Mouse (Mus musculus): ENCODE results near the gene Nudcd3. TPM values are rescaled to one million over a fixed set of nuclear protein-coding genes. Genes with fewer than 3 reads are reported as not detected.

The Nudcd3 gene
- polyA plus RNA-seq, 1 experiment from 2014 or later: 80.2 TPM

DNA sequence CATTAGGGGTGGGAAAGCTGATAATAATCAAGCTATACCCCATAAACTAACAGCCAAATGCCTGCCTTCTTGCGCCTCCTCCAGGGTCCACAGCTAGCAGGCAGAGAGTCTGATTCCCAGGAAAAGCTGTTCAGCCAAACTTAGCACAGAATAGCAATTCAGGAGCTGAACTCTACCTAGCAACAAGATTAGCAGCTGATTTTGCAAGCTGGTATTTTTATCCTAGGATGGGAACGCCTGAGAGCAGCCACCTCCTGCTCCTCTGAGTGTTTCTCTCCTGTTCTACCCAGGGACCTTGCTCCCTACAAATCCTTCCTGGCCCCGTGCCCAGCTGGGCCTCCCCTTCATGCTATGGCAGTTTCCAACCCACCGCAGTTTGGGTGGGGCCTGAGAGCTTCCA lies 113.2 kb downstream of the Nudcd3 start:
- Histone ChIP-seq H3K36me3 (ENCODE audit: control insufficient read depth, insufficient read depth, low read length) (no peaks in the 10 kb centered on the region), H3K27ac (ENCODE audit: low read length) (0 out of 2 replicates have a peak overlapping the region, but pooled peaks have one; percentile 3), H3K9me3 (replicated peaks; ENCODE audit: control insufficient read depth, low read length, poor library complexity, severe bottlenecking) (no peaks in the 10 kb centered on the region), H3K9ac (ENCODE audit: low read depth, low read length) (no peak overlapping the region), H3K4me3 (ENCODE audit: low read depth, low read length) (no peak overlapping the region), H3K27me3 (ENCODE audit: control insufficient read depth, insufficient read depth, low read depth, low read length) (no peaks in the 10 kb centered on the region), H3K4me1 (ENCODE audit: control insufficient read depth, insufficient read depth, low read length) (no peaks in the 10 kb centered on the region), H3K4me2 (ENCODE audit: low read length) (no peak overlapping the region)
- WGBS: 53% methylated on average over 4 of the region's 4 CpGs
- no peak for ATAC-seq

DNA sequence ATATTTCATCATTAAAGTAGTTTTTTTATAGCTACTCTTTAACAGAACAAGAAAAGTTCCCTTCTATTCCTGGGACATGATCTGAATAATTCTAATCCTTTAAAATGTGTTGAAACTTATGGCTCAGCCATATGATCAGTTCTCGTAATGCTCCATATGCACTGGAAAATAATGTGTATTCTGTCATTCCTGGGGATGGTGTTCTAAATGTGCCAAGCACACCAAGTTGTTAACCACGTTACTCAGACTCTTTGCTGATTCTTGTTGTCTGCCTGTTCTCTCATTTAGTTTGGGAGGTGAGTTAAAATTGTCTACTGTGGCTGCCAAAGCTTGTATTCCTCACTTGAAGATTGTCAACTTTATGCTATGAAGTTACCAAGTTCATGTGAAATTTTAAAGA lies 121.5 kb downstream of the Nudcd3 start:
- Histone ChIP-seq H3K4me1 (ENCODE audit: control insufficient read depth, insufficient read depth, low read length) (0 out of 2 replicates have a peak, but pooled peaks cover 2% of the 10 kb centered on the region), H3K27ac (ENCODE audit: low read length) (no peak overlapping the region), H3K4me3 (ENCODE audit: low read depth, low read length) (no peak overlapping the region), H3K36me3 (ENCODE audit: control insufficient read depth, insufficient read depth, low read length) (no peaks in the 10 kb centered on the region), H3K9ac (ENCODE audit: low read depth, low read length) (no peak overlapping the region), H3K9me3 (replicated peaks; ENCODE audit: control insufficient read depth, low read length, poor library complexity, severe bottlenecking) (no peaks in the 10 kb centered on the region), H3K4me2 (ENCODE audit: low read length) (no peak overlapping the region), H3K27me3 (ENCODE audit: control insufficient read depth, insufficient read depth, low read depth, low read length) (no peaks in the 10 kb centered on the region)
- ATAC-seq: no peak
- 91% methylated on average over 2 of the region's 2 CpGs for WGBS

DNA sequence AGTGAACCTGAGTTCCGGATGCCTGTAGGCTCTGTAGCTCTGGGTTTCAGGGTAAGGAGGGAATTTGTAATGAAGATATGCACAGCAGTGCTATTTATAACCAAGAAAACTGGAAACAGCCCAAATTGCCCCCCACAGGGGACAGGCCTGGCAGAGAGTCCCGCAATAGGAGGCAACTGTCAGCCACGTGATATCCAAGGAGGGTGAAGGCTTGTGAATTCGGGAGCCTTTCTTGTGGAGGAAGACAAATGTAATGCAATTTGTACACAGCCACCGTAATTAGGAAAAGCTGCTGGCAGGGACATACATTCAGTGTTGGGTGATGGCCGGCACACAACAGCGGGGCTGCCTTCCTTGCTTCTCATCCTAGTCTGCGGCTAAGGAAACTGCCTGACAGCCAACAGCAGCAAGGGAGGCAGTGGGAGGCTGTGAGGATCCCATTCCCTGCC lies 124.6 kb downstream of the Nudcd3 start:
- Histone ChIP-seq H3K4me1 (ENCODE audit: control insufficient read depth, insufficient read depth, low read length) (0 out of 2 replicates have a peak, but pooled peaks cover 2% of the 10 kb centered on the region), H3K27me3 (ENCODE audit: control insufficient read depth, insufficient read depth, low read depth, low read length) (no peaks in the 10 kb centered on the region), H3K4me3 (ENCODE audit: low read depth, low read length) (no peak overlapping the region), H3K9me3 (replicated peaks; ENCODE audit: control insufficient read depth, low read length, poor library complexity, severe bottlenecking) (no peaks in the 10 kb centered on the region), H3K27ac (ENCODE audit: low read length) (no peak overlapping the region), H3K9ac (ENCODE audit: low read depth, low read length) (no peak overlapping the region), H3K36me3 (ENCODE audit: control insufficient read depth, insufficient read depth, low read length) (no peaks in the 10 kb centered on the region), H3K4me2 (ENCODE audit: low read length) (no peak overlapping the region)
- 60% methylated on average over 8 of the region's 8 CpGs for WGBS
- ATAC-seq: no peak

DNA sequence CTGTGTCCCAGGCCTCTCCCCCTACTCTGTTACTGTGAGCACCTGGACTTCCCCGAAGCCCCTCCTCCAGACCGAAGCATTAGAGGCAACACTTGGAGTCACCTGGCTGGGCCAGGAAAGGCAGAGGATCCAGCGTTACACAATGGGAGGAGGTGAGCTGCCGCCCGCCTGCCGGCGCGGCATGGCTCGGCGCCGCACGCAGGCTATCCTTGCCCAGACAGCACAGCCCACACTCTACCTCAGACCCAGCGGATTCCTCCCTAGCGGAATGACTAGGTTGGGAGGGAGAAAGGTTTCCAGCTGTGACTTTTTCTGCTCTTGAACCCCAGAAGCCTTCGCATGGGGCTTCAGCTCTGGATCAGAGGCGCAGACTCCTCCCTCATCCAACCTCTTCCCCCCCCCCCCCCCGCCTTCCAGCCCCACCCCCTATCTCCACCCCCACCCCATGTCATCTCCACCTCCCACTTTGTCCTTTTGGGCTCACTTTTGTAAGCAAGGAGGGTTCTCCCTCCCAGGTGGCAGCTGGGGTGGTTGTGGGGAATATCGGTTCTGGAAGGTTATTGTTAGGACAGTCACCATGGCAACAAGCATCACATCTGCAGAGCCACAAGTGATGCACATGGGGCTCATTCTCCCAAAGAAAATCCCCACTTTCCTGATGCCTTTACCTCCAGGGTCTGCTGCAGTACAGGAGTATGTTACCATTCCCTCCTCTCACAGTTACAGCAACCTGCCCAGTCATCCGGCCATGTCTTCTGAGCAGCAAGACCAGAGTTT lies 131.8 kb downstream of the Nudcd3 start:
- Histone ChIP-seq H3K4me2 (ENCODE audit: low read length) (peak overlapping the region; percentile 61), H3K9ac (ENCODE audit: low read depth, low read length) (peak overlapping the region; percentile 61), H3K27me3 (ENCODE audit: control insufficient read depth, insufficient read depth, low read depth, low read length) (peaks cover 10% of the 10 kb centered on the region), H3K4me1 (ENCODE audit: control insufficient read depth, insufficient read depth, low read length) (peaks cover 18% of the 10 kb centered on the region), H3K36me3 (ENCODE audit: control insufficient read depth, insufficient read depth, low read length) (no peaks in the 10 kb centered on the region), H3K4me3 (ENCODE audit: low read depth, low read length) (peak overlapping the region; percentile 37), H3K9me3 (replicated peaks; ENCODE audit: control insufficient read depth, low read length, poor library complexity, severe bottlenecking) (no peaks in the 10 kb centered on the region), H3K27ac (ENCODE audit: low read length) (peak overlapping the region; percentile 53)
- WGBS: 6% methylated on average over 18 of the region's 19 CpGs
- ATAC-seq: peak; percentile 18; the same call in 1 of the 2 replicates

- Histone ChIP-seq H3K27me3 (ENCODE audit: control insufficient read depth, insufficient read depth, low read depth, low read length) (peaks cover 10% of the 10 kb centered on the region), H3K9ac (ENCODE audit: low read depth, low read length) (no peak overlapping the region), H3K4me3 (ENCODE audit: low read depth, low read length) (no peak overlapping the region), H3K4me2 (ENCODE audit: low read length) (peak overlapping the region; percentile 12; the same call in 1 of the 2 replicates), H3K9me3 (replicated peaks; ENCODE audit: control insufficient read depth, low read length, poor library complexity, severe bottlenecking) (no peaks in the 10 kb centered on the region), H3K36me3 (ENCODE audit: control insufficient read depth, insufficient read depth, low read length) (no peaks in the 10 kb centered on the region), H3K4me1 (ENCODE audit: control insufficient read depth, insufficient read depth, low read length) (peaks cover 25% of the 10 kb centered on the region), H3K27ac (ENCODE audit: low read length) (no peak overlapping the region)
- no peak for ATAC-seq
- 33% methylated on average over 9 of the region's 9 CpGs for WGBS
Observed at GRCm38 (mm10) chr11:6067160-6067559, 133.1 kb downstream of the Nudcd3 start.

DNA sequence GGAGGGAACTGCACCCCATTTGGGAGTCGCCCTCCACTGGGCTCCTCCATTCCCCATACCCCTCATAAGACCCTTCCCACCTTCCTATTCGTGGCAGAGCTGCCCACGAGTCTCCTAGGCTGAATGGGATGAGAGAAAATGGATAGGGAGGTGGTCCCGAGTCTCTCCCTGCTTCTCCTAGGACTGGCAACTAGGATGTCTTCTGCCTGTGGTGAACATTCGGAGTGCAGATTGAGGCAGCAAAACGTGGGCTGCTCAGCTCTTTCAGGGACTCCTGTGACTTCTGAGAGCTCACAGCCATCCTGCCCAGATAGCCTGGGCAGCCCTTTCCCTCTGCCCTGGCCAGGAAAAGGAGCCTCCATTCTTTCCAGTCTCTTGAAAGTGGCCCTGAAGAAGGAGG lies 134.0 kb downstream of the Nudcd3 start, which contains the start of gene Camk2b:
Gene Camk2b, minus strand, starts transcription at position 187 of the 400 bp plus-strand sequence.
- Histone ChIP-seq H3K9ac (ENCODE audit: low read depth, low read length) (peak within 1 kb of the TSS; percentile 95), H3K4me3 (ENCODE audit: low read depth, low read length) (peak within 1 kb of the TSS; percentile 83), H3K4me1 (ENCODE audit: control insufficient read depth, insufficient read depth, low read length) (peaks cover 25% of the 10 kb centered on the region), H3K4me2 (ENCODE audit: low read length) (peak within 1 kb of the TSS; percentile 90), H3K27ac (ENCODE audit: low read length) (peak within 1 kb of the TSS; percentile 92), H3K36me3 (ENCODE audit: control insufficient read depth, insufficient read depth, low read length) (no peaks in the 10 kb centered on the region), H3K27me3 (ENCODE audit: control insufficient read depth, insufficient read depth, low read depth, low read length) (peaks cover 10% of the 10 kb centered on the region), H3K9me3 (replicated peaks; ENCODE audit: control insufficient read depth, low read length, poor library complexity, severe bottlenecking) (no peaks in the 10 kb centered on the region)
- no peak for ATAC-seq
- 1% methylated on average over 6 of the region's 6 CpGs for WGBS

DNA sequence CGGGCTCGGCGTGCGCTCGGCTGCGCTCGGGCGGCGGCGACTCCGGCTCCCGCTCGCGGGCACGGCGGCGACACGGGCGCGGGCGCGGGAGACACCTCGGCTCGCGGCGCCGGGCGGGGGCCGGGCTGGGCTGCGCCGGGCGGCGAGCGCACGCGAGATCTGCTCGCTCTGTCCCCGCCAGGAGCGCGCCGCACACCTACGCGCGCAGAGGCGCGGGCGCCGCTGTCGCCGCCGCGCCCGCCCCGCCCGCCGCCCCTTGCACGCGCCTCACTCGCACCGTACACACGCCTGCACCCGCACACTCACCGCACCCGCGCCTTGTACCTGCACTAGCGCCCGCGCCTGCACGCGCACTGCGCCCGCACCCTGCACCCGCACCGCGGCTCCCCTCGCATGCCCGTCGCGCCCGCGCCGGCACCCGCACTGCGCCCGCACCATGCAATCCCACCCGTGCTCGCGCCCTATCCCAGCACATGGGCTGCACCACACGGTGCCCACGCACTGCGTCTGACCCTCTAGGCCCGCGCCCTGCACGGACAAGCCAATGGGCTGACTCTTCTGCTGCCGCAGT lies 134.6 kb downstream of the Nudcd3 start:
- Histone ChIP-seq H3K36me3 (ENCODE audit: control insufficient read depth, insufficient read depth, low read length) (no peaks in the 10 kb centered on the region), H3K27me3 (ENCODE audit: control insufficient read depth, insufficient read depth, low read depth, low read length) (peaks cover 10% of the 10 kb centered on the region), H3K4me1 (ENCODE audit: control insufficient read depth, insufficient read depth, low read length) (peaks cover 25% of the 10 kb centered on the region), H3K27ac (ENCODE audit: low read length) (peak overlapping the region; percentile 92), H3K4me2 (ENCODE audit: low read length) (peak overlapping the region; percentile 90), H3K4me3 (ENCODE audit: low read depth, low read length) (peak overlapping the region; percentile 83), H3K9ac (ENCODE audit: low read depth, low read length) (peak overlapping the region; percentile 95), H3K9me3 (replicated peaks; ENCODE audit: control insufficient read depth, low read length, poor library complexity, severe bottlenecking) (no peaks in the 10 kb centered on the region)
- WGBS: 1% methylated on average over 62 of the region's 95 CpGs
- peak; percentile 84 for ATAC-seq

DNA sequence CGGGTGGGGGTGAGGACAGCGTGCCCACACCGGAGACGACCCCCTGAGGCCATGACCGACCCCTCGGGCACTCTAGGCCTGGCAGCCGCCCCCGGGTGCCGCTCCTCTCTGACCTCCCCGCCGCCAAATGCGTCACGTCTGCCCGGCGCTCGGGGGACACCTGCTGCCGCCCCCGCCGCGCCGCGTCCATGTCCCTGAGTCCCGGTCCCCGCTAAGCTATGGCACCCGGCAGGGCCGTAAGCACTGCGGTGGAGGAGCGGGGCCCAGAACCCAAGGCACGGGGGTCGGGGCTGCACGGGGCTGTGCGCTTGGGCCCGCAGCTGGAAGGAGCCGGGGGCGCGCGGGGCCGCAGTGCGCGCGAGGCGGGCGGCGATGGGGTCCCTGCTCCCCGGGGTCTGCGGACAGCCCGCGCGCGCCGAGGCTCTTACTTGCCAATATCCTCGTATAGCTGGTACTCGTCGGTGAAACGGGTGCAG lies 135.1 kb downstream of the Nudcd3 start:
- ATAC-seq: peak; percentile 25
- Histone ChIP-seq H3K27ac (ENCODE audit: low read length) (peak overlapping the region; percentile 92), H3K4me1 (ENCODE audit: control insufficient read depth, insufficient read depth, low read length) (peaks cover 25% of the 10 kb centered on the region), H3K9ac (ENCODE audit: low read depth, low read length) (peak overlapping the region; percentile 95), H3K9me3 (replicated peaks; ENCODE audit: control insufficient read depth, low read length, poor library complexity, severe bottlenecking) (no peaks in the 10 kb centered on the region), H3K4me3 (ENCODE audit: low read depth, low read length) (peak overlapping the region; percentile 83), H3K27me3 (ENCODE audit: control insufficient read depth, insufficient read depth, low read depth, low read length) (peaks cover 10% of the 10 kb centered on the region), H3K36me3 (ENCODE audit: control insufficient read depth, insufficient read depth, low read length) (no peaks in the 10 kb centered on the region), H3K4me2 (ENCODE audit: low read length) (peak overlapping the region; percentile 90)
- under 1% methylated on average over 52 of the region's 55 CpGs for WGBS

All from midbrain, embryonic 16.5 days (tissue).